Mouse (Mus musculus) central nervous system, embryonic 14 days (tissue): ENCODE results near the gene Ugt3a2. TPM values are rescaled to one million over a fixed set of nuclear protein-coding genes. Genes with fewer than 3 reads are reported as not detected.

Experiments used
- polyA plus RNA-seq: library from polyadenylated mRNA; depleted of rRNA; stranded (reverse); fragments of >200 nt; gene quantifications from 2 replicates; pipeline ENCODE4 v1.2.3, GENCODE M21; 2012; rRNA removed

Ugt3a2 gene
- not detected in 2 replicates for polyA plus RNA-seq

GRCm38 (mm10) chr15:9335341-9335740 lies at the start of gene Ugt3a2:
Gene Ugt3a2, plus strand, starts transcription at chr15:9335550.

Other genes starting within 250 kb of the Ugt3a2 start
- 10.6 and 11.0 TPM in 2 replicates for gene Lmbrd2, start 195.0 kb upstream of the Ugt3a2 start, polyA plus RNA-seq
- 18.8 and 20.8 TPM in 2 replicates for gene Skp2, start 180.1 kb upstream of the Ugt3a2 start, polyA plus RNA-seq
- not detected in 2 replicates for gene Ugt3a1, start 58.7 kb upstream of the Ugt3a2 start, polyA plus RNA-seq
- gene Capsl, start 100.5 kb downstream of the Ugt3a2 start, polyA plus RNA-seq = 1.3 and 1.5 TPM in 2 replicates
- 0.06 and 0.19 TPM in 2 replicates for gene Il7r, start 194.6 kb downstream of the Ugt3a2 start, polyA plus RNA-seq